Mouse (Mus musculus) limb, embryonic 15.5 days (tissue): ENCODE data around the gene Ifi214. TPM values are rescaled to one million over a fixed set of nuclear protein-coding genes. Genes with fewer than 3 reads are reported as not detected.
"Not testable (repeated sequence)": the region's sequence is repeated elsewhere in the genome, so short reads cannot be mapped to it uniquely, and the experiment has no call there.

ENCODE experiments used
- ATAC-seq: fragments of 200-750 bp; cut with Nextera tagmentation; 2 replicates; pipeline ENCODE4 v1.8.0; 2017; ENCODE audit warnings: low read depth, moderate TSS enrichment; ENCODE audit not compliant: insufficient number of reproducible peaks, low FRiP score, low TSS enrichment
- H3K27ac ChIP-seq: fragments of 300-500 bp; sonication (generic); 2 replicates; pipeline ENCODE4 v1.5.1; 2015; ENCODE audit warnings: moderate library complexity, mild to moderate bottlenecking, inconsistent platforms
- H3K27me3 ChIP-seq: fragments of 300-500 bp; sonication (generic); 2 replicates; pipeline ENCODE4 v1.6.1; 2015; ENCODE audit warnings: inconsistent platforms
- H3K36me3 ChIP-seq: fragments of 300-500 bp; sonication (generic); 2 replicates; pipeline ENCODE4 v1.6.1; 2015; ENCODE audit warnings: inconsistent platforms
- H3K4me1 ChIP-seq: fragments of 300-500 bp; sonication (generic); 2 replicates; pipeline ENCODE4 v1.6.1; 2015; ENCODE audit warnings: inconsistent platforms
- H3K4me2 ChIP-seq: fragments of 300-500 bp; sonication (generic); 2 replicates; pipeline ENCODE4 v1.6.1; 2015; ENCODE audit warnings: mild to moderate bottlenecking, inconsistent platforms
- H3K4me3 ChIP-seq: fragments of 300-500 bp; sonication (generic); 2 replicates; pipeline ENCODE4 v1.5.1; 2015; ENCODE audit warnings: mild to moderate bottlenecking, inconsistent platforms
- H3K9ac ChIP-seq: fragments of 300-500 bp; sonication (generic); 2 replicates; pipeline ENCODE4 v1.6.1; 2015; ENCODE audit warnings: inconsistent platforms
- H3K9me3 ChIP-seq: fragments of 300-500 bp; sonication (generic); 2 replicates; pipeline ENCODE4 v1.6.1; 2016; ENCODE audit warnings: inconsistent platforms
- WGBS: fragments of 180-500 bp; shearing (Covaris S2); methylation state at CpG from one replicate; pipeline ENCODE4 v1.1.7; 2015; 5-methylcytosine and 5-hydroxymethylcytosine counted together
- polyA plus RNA-seq: library from polyadenylated mRNA; unstranded; fragments of >200 nt; fragmentation: Nextera tagmentation; extraction: Ambion mirVana; gene quantifications from 2 replicates; pipeline ENCODE4 v1.2.1, GENCODE M21; 2015

The Ifi214 gene
- not detected in 2 replicates for polyA plus RNA-seq

DNA sequence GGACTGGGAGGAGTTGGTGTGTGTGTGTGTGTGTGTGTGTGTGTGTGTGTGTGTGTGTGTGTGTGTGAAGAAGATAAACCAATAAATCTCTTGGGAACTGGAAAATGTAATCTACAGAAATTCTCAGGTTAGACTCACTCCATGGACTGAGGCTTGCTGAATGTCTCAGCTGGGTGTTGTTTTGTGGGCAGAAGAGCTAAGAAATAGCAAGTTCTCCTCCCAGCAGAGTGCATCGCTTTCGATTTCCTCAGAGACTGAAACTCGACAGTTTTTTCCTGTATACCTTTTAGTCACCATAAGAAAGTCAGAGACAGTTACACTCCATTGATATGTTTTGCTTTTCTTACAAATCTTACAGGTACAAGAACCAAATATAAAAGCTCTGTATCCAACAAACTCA, at the start of gene Ifi214:
Gene Ifi214, minus strand, starts transcription at position 167 of the 400 bp plus-strand sequence.
- H3K9ac ChIP-seq, H3K36me3 ChIP-seq, H3K4me1 ChIP-seq, H3K27me3 ChIP-seq, H3K27ac ChIP-seq, H3K4me2 ChIP-seq, ATAC-seq, H3K9me3 ChIP-seq, H3K4me3 ChIP-seq: not testable (repeated sequence)
- whole genome bisulfite sequencing: 87% methylated on average over 3 of the region's 3 CpGs

DNA sequence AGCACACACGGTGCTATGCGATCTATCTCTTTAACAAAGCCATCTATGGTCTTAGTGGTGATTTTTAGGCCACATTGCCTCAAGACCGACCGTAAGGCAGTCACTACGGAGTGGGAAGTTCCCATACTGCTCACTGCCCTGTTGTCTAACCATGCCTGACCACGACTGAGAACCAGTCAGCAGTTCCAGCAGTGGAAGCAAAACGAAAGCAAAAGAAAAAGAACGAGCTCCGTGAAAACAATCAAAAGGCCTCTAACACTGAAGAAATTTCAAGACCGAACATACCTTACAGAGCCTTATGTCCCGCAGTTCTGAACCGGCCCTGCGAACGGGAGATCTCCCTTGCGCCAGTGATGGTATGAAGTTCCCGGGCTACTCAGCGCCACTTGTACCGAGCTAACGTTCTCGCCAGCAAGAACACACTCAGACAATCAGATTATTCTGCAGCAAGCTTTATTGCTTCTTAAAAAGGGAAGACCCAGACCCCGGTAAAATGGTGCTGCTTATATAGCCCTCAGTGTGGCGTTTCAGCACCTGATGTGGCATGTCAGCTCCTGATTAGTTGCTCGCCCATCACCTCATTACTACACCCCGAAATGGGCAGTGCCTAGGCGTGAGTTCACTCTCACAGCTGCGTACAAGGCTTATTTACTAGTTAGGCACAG, 44.3 kb upstream of the Ifi214 start:
- H3K4me3 ChIP-seq: no peak overlapping the region
- no peaks in the 10 kb centered on the region for H3K36me3 ChIP-seq
- no peak overlapping the region for H3K9ac ChIP-seq
- WGBS: 89% methylated on average over 26 of the region's 26 CpGs
- no peaks in the 10 kb centered on the region for H3K4me1 ChIP-seq
- no peak overlapping the region for H3K27ac ChIP-seq
- ATAC-seq: no peak
- H3K4me2 ChIP-seq: no peak overlapping the region
- 0 out of 2 replicates have a peak, but pooled peaks cover 6% of the 10 kb centered on the region for H3K9me3 ChIP-seq
- no peaks in the 10 kb centered on the region for H3K27me3 ChIP-seq

DNA sequence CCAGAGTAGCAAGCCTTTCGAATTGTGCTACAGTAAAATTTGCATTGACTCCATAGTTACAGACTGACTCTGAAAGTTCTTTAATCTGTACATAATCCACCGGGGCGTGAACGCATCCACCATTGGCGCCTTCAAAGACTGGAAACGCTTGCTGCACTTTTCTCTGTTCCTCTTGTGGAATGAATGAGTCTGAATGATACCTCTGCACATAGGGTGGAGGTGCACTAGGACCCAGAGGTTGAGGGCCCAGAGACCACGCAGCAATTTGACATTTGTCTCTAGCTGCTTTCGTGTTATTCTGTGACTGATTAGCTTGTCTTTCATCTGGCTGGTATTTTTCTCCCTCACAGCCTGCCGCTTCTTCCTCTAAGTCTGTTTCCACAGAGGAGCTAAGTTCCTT, 43.3 kb upstream of the Ifi214 start:
- WGBS: 90% methylated on average over 9 of the region's 9 CpGs
- Histone ChIP-seq H3K27ac (no peak overlapping the region), H3K9me3 (0 out of 2 replicates have a peak, but pooled peaks cover 6% of the 10 kb centered on the region), H3K9ac (no peak overlapping the region), H3K27me3 (no peaks in the 10 kb centered on the region), H3K4me2 (no peak overlapping the region), H3K36me3 (no peaks in the 10 kb centered on the region), H3K4me1 (no peaks in the 10 kb centered on the region), H3K4me3 (no peak overlapping the region)
- ATAC-seq: no peak

DNA sequence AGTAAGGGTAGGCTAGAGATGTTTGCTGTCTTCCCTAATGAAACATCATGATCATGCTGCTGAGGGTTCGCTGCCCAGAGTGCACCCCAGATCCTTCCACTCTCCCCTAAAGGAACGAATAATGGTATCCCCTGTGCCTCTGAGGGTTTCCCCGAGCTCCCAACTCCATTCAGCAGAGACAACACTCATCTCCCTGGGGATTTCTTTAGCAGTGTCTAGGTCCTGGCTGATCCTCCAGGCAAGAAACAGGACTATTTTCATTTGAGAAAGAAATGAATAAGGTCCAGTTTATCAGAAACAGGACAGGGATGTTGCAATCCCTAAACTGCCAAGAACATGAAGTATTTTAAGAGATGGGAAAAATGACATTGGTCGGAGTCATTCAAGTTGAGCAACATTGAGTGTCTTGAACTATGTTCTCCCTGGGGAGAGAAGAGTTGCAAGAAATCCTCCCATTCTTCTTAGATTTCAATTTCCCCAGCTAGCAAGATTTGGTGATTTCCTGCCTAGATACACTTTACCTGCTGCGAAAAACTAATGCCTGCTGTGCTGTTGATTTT, 14.8 kb upstream of the Ifi214 start:
- H3K4me3 ChIP-seq, H3K36me3 ChIP-seq, H3K4me1 ChIP-seq, H3K27me3 ChIP-seq, H3K9ac ChIP-seq, H3K27ac ChIP-seq, ATAC-seq, H3K9me3 ChIP-seq, H3K4me2 ChIP-seq: not testable (repeated sequence)
- WGBS: 80% methylated on average over 5 of the region's 5 CpGs

DNA sequence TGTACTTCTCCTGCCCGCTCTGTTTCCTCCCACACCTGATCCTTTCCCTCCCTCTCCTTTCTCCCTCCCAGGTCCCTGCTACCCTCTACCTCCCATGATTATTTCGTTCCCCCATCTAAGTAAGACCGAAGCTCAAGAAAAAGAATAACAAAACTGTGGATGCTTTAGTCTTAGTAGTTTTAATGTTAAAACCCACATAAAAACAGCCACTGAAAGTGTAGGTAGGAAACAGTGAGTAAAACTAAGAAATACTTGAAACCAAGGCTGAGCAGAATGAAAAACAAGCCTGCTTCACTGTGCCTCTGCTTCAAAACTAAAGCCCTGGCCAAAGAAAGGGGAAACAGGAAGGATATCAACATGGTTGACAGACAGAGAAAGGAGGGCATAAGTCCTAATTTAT, 13.0 kb upstream of the Ifi214 start:
- ATAC-seq, H3K4me3 ChIP-seq, H3K27ac ChIP-seq, H3K27me3 ChIP-seq, H3K4me2 ChIP-seq, H3K36me3 ChIP-seq, H3K4me1 ChIP-seq, H3K9me3 ChIP-seq, H3K9ac ChIP-seq: not testable (repeated sequence)
- WGBS: 84% methylated on average over 3 of the region's 3 CpGs

DNA sequence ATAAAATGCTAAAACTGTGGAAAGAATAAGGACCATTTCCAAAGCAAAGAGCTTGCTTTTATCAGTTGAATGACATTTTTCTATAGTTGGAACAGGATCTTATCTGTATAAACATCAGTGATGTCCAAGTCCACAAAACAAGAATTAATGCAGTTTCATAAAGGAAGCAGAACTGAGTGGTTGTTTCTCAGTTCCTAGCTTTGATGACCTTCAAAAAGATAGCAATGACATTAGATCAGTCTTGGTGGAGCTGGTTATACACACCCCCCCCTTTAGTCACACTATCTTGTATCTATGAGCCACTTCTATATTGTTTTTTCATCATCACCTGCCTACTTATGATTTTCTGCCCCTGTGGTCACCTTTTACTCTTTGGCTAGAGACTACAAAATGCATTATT, 14.3 kb downstream of the Ifi214 start:
- Histone ChIP-seq H3K9me3 (no peaks in the 10 kb centered on the region), H3K27ac (no peak overlapping the region), H3K27me3 (no peaks in the 10 kb centered on the region), H3K9ac (no peak overlapping the region), H3K4me2 (no peak overlapping the region), H3K4me1 (no peaks in the 10 kb centered on the region), H3K4me3 (no peak overlapping the region), H3K36me3 (no peaks in the 10 kb centered on the region)
- ATAC-seq: no peak

DNA sequence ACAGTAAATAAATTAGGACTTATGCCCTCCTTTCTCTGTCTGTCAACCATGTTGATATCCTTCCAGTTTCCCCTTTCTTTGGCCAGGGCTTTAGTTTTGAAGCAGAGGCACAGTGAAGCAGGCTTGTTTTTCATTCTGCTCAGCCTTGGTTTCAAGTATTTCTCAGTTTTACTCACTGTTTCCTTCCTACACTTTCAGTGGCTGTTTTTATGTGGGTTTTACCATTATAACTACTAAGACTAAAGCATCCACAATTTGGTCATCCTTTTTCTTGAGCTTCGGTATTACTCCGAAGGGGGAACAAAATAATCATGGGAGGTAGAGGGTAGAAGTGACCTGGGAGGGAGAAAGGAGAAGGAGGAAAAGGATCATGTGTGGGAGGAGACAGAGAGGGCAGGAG, 25.2 kb downstream of the Ifi214 start:
- not testable (repeated sequence) for H3K27me3 ChIP-seq, ATAC-seq, H3K9ac ChIP-seq, H3K4me2 ChIP-seq, H3K36me3 ChIP-seq, H3K4me1 ChIP-seq, H3K4me3 ChIP-seq, H3K9me3 ChIP-seq, H3K27ac ChIP-seq
- 95% methylated on average over 2 of the region's 2 CpGs for whole genome bisulfite sequencing

DNA sequence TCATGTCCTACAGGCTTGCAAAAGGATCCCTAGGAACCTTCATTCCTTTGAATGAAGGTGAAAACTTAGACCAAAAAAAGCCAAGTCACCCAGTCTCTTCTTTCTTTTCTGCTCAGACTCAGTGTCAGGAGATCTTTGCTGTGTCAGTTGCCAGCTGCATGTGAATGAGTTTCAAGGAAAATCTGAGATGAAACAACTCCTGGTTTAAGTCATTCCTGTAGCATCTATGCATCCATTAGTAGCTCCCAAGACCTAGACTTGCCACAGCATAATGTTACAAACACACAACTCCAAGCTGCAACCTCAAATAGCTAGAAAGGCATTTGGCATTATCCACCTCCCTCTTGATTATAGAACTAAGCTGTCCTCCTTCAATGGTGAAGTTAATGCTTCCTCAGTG, 44.3 kb downstream of the Ifi214 start:
- H3K9ac ChIP-seq, H3K4me1 ChIP-seq, H3K4me3 ChIP-seq, ATAC-seq, H3K27me3 ChIP-seq, H3K9me3 ChIP-seq, H3K27ac ChIP-seq, H3K36me3 ChIP-seq, H3K4me2 ChIP-seq: not testable (repeated sequence)

DNA sequence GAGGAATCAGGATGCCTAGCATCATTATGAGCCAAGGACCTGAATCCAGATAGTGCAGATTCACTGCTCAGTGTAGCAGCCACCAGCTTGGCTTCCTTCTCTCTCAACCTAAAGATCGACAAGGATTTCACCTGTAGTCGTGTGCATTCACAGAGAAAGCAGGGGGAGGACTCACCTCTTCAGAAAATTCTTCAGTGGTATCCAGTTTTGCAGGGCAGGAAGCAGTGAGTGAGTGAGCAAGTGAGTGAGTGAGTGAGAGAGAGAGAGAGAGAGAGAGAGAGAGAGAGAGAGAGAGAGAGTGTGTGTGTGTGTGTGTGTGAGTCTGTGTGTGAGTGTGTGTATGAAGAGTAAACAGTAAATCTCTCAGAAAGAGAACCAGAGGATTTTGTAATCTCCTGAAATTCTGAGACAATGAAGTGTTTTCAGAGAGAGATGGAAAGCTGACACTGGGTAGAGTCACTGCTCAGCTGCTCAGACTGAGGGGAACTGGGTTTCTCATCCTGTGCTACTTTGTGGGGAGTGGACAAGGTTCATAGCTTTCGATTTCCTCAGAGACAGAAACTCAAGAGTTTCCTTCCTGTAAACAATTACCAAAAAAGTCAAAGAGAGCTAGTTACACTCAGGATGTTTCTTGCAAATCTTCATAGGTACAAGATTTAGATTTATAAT, 44.8 kb downstream of the Ifi214 start, which contains the start of gene Ifi206:
Gene Ifi206, minus strand, starts transcription at position 230 of the 669 bp plus-strand sequence.
- not testable (repeated sequence) for H3K9me3 ChIP-seq, ATAC-seq, H3K36me3 ChIP-seq, H3K27ac ChIP-seq, H3K4me1 ChIP-seq, H3K4me2 ChIP-seq, H3K4me3 ChIP-seq, H3K9ac ChIP-seq, H3K27me3 ChIP-seq
- 71% methylated on average over 3 of the region's 3 CpGs for WGBS

DNA sequence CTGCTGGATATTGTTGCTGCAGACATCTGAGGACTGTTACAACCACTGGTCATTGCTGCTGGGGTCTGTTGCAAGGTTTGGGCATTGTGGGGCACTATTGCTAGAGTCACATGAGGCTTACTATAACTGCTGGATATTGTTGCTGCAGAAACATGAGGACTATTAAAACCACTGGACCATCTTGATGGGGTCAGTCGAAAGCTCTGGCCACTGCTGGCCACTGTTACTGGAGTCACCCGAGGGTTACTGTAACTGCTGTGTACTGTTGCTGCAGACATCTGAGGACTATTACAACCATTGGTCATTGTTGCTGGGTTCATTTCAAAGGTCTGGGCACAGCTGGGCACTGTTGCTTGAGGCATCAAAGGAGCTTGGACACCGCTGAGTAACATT, 54.6 kb downstream of the Ifi214 start:
- not testable (repeated sequence) for H3K4me1 ChIP-seq, H3K9me3 ChIP-seq, H3K27me3 ChIP-seq, H3K9ac ChIP-seq, ATAC-seq, H3K4me2 ChIP-seq, H3K4me3 ChIP-seq, H3K36me3 ChIP-seq, H3K27ac ChIP-seq
- 75% methylated on average over 3 of the region's 3 CpGs for WGBS

DNA sequence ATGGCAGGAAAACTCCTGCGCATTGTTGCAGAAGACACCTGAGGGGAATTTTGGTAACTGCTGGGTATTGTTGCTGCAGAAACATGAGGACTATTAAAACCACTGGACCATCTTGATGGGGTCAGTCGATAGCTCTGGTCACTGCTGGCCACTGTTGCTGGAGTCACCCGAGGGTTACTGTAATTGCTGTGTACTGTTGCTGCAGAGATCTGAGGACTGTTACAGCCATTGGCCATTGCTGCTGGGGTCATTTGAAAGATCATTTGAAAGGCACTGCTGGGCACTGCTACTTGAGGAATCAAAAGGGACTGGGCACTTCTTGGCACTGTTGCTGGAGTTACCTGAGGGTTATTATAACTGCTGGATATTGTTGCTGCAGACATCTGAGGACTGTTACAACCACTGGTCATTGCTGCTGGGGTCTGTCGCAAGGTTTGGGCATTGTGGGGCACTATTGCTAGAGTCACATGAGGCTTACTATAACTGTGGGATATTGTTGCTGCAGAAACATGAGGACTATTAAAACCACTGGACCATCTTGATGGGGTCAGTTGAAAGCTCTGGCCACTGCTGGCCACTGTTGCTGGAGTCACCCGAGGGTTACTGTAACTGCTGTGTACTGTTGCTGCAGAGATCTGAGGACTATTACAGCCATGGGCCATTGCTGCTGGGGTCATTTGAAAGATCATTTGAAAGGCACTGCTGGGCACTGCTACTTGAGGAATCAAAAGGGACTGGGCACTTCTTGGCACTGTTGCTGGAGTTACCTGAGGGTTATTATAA, 55.2 kb downstream of the Ifi214 start:
- H3K9me3 ChIP-seq, H3K27me3 ChIP-seq, H3K9ac ChIP-seq, H3K4me2 ChIP-seq, H3K4me3 ChIP-seq, H3K36me3 ChIP-seq, ATAC-seq, H3K27ac ChIP-seq, H3K4me1 ChIP-seq: not testable (repeated sequence)
- 79% methylated on average over 5 of the region's 5 CpGs for WGBS
